30 mouse cellular contexts compared by ENCODE assay signal in genomic region chr6:145246841-145247240, GRCm38 (mm10). TPM values are rescaled to one million over a fixed set of nuclear protein-coding genes. Genes with fewer than 3 reads are reported as not detected.
"Had no signal": no experiment of that assay in that cellular context is flagged by ENCODE, and none has a peak within 500 bp of the region (broad histone marks: within the 10 kb centered on the region; RNA-seq: fewer than 3 reads in every experiment).

No protein-coding gene starts in this region.

- ATAC-seq: forebrain, embryonic 13.5 days; forebrain, embryonic 14.5 days; forebrain, embryonic 15.5 days; forebrain, embryonic 16.5 days; forebrain, postnatal 0 days had no signal

- H3K9ac ChIP-seq: embryonic facial prominence, embryonic 12.5 days; embryonic facial prominence, embryonic 13.5 days; embryonic facial prominence, embryonic 15.5 days; forebrain, embryonic 12.5 days; forebrain, embryonic 13.5 days; forebrain, embryonic 15.5 days; forebrain, postnatal 0 days had no signal

- DNase-seq: cerebellum, adult 2 months; cerebellum, adult 8-10 months; cerebellum, adult 9-10 months; cerebellum, adult 9-11 months; cerebellum, postnatal 10 days; cerebellum, postnatal 14 days; cerebellum, postnatal 25 days; cerebellum, postnatal 36 days; embryo, embryonic 11 days; forebrain, postnatal 0 days; gastrocnemius, adult 2 months; gastrocnemius, postnatal 10 days; gastrocnemius, postnatal 14 days; gastrocnemius, postnatal 25 days; gastrocnemius, postnatal 36 days; heart, adult 11 months; heart, adult 18-20 months; heart, adult 2 months had no signal

- H3K9me3 ChIP-seq: embryonic facial prominence, embryonic 10.5 days; embryonic facial prominence, embryonic 12.5 days; embryonic facial prominence, embryonic 13.5 days; embryonic facial prominence, embryonic 15.5 days; forebrain, embryonic 10.5 days; forebrain, embryonic 12.5 days; forebrain, embryonic 13.5 days; forebrain, embryonic 15.5 days had no signal

- H3K4me2 ChIP-seq: embryonic facial prominence, embryonic 12.5 days; embryonic facial prominence, embryonic 13.5 days; embryonic facial prominence, embryonic 15.5 days; forebrain, embryonic 12.5 days; forebrain, embryonic 15.5 days had no signal

- H3K4me3 ChIP-seq: embryonic facial prominence, embryonic 10.5 days; embryonic facial prominence, embryonic 12.5 days; embryonic facial prominence, embryonic 13.5 days; embryonic facial prominence, embryonic 15.5 days; erythroblast, embryonic 14.5 days; forebrain, embryonic 10.5 days; forebrain, embryonic 12.5 days; forebrain, embryonic 13.5 days; forebrain, embryonic 15.5 days; gastrocnemius, adult 2 months; heart, adult 2 months had no signal

- H3K27ac ChIP-seq: embryonic facial prominence, embryonic 10.5 days; embryonic facial prominence, embryonic 12.5 days; embryonic facial prominence, embryonic 13.5 days; embryonic facial prominence, embryonic 15.5 days; forebrain, embryonic 10.5 days; forebrain, embryonic 12.5 days; forebrain, embryonic 13.5 days; forebrain, embryonic 15.5 days; gastrocnemius, adult 2 months; heart, adult 2 months had no signal

- H3K27me3 ChIP-seq: embryonic facial prominence, embryonic 12.5 days; embryonic facial prominence, embryonic 13.5 days; embryonic facial prominence, embryonic 15.5 days; forebrain, embryonic 13.5 days; forebrain, embryonic 15.5 days had no signal

RNA-seq across cellular contexts. Expression of gene Casc1, which starts 36.0 kb away (rescaled TPM):
- total RNA-seq: granulocyte monocyte progenitor cell, adult 5-6 weeks had no signal
- polyA plus RNA-seq: erythroblast, embryonic 14.5 days had no signal
